Comparison of ENCODE assay signal across 21 mouse cellular contexts in genomic region chr1:88708191-88708590, GRCm38 (mm10). TPM values are rescaled to one million over a fixed set of nuclear protein-coding genes. Genes with fewer than 3 reads are reported as not detected.
DNase-seq lines count a peak whose midpoint lies in the region; ATAC-seq and TF ChIP-seq lines count a peak whose summit lies in the region.
"Had no signal": no experiment of that assay in that cellular context is flagged by ENCODE, and none has a peak within 500 bp of the region (broad histone marks: within the 10 kb centered on the region; RNA-seq: fewer than 3 reads in every experiment).

No protein-coding gene starts in this region.

- H3K36me3 ChIP-seq in forebrain, embryonic 13.5 days (ENCODE audit: poor library complexity, severe bottlenecking) = no peaks in the 10 kb centered on the region
- no peaks in the 10 kb centered on the region for H3K36me3 ChIP-seq in forebrain, embryonic 14.5 days (ENCODE audit: control insufficient read depth, insufficient read depth, low read length)
- no peaks in the 10 kb centered on the region for H3K36me3 ChIP-seq in lung, embryonic 15.5 days
- no peaks in the 10 kb centered on the region for H3K36me3 ChIP-seq in spleen, adult 2 months (ENCODE audit: control insufficient read depth, insufficient read depth, low read length)
- H3K36me3 ChIP-seq: embryonic facial prominence, embryonic 13.5 days; forebrain, embryonic 12.5 days; liver, embryonic 12.5 days; neural tube, embryonic 12.5 days; stomach, embryonic 15.5 days had no signal

- 73% methylated on average over 3 of the region's 3 CpGs for whole genome bisulfite sequencing in forebrain, embryonic 13.5 days
- 71% methylated on average over 3 of the region's 3 CpGs for WGBS in forebrain, embryonic 14.5 days
- 63% methylated on average over 3 of the region's 3 CpGs for WGBS in lung, embryonic 15.5 days
- 61% methylated on average over 3 of the region's 3 CpGs for WGBS in spleen, adult 2 months

- no peak overlapping the region for H3K4me2 ChIP-seq in forebrain, embryonic 13.5 days
- no peak overlapping the region for H3K4me2 ChIP-seq in forebrain, embryonic 14.5 days (ENCODE audit: low read length)
- H3K4me2 ChIP-seq in lung, embryonic 15.5 days = no peak overlapping the region
- H3K4me2 ChIP-seq: embryonic facial prominence, embryonic 13.5 days; forebrain, embryonic 12.5 days; liver, embryonic 12.5 days; neural tube, embryonic 12.5 days; stomach, embryonic 15.5 days had no signal

- no peak for ATAC-seq in forebrain, embryonic 13.5 days
- no peak for ATAC-seq in forebrain, embryonic 14.5 days
- ATAC-seq in lung, embryonic 15.5 days (ENCODE audit: borderline replicate concordance, extremely low read depth, low FRiP score, low TSS enrichment) = no peak
- ATAC-seq: liver, embryonic 12.5 days; liver, postnatal 0 days had no signal

- no peak overlapping the region for H3K9ac ChIP-seq in forebrain, embryonic 13.5 days
- no peak overlapping the region for H3K9ac ChIP-seq in forebrain, embryonic 14.5 days (ENCODE audit: low read length)
- H3K9ac ChIP-seq in lung, embryonic 15.5 days = no peak overlapping the region
- H3K9ac ChIP-seq: embryonic facial prominence, embryonic 13.5 days; forebrain, embryonic 12.5 days; liver, embryonic 12.5 days; liver, postnatal 0 days; neural tube, embryonic 12.5 days; stomach, embryonic 15.5 days had no signal

- TF ChIP-seq CTCF in spleen, adult 2 months (IDR thresholded peaks at IDR 0.05; ENCODE audit: extremely low read depth, insufficient read depth, insufficient read length, insufficient replicate concordance) = no peak

- H3K4me3 ChIP-seq in forebrain, embryonic 13.5 days = no peak overlapping the region
- H3K4me3 ChIP-seq in forebrain, embryonic 14.5 days (ENCODE audit: low read depth, low read length) = no peak overlapping the region
- no peak overlapping the region for H3K4me3 ChIP-seq in lung, embryonic 15.5 days
- no peak overlapping the region for H3K4me3 ChIP-seq in spleen, adult 2 months (ENCODE audit: extremely low read depth, insufficient read depth, insufficient read length)
- H3K4me3 ChIP-seq: embryonic facial prominence, embryonic 13.5 days; forebrain, embryonic 12.5 days; liver, embryonic 12.5 days; neural tube, embryonic 12.5 days; stomach, embryonic 15.5 days had no signal

- 0 out of 2 replicates have a peak overlapping the region, but pooled peaks have one; percentile 3 for H3K27ac ChIP-seq in forebrain, embryonic 13.5 days
- no peak overlapping the region for H3K27ac ChIP-seq in forebrain, embryonic 14.5 days (ENCODE audit: low read depth, low read length)
- peak overlapping the region; percentile 23; the same call in 1 of the 2 replicates for H3K27ac ChIP-seq in lung, embryonic 15.5 days
- peak overlapping the region; percentile 21 for H3K27ac ChIP-seq in spleen, adult 2 months (ENCODE audit: insufficient read depth, low read length)
- H3K27ac ChIP-seq: embryonic facial prominence, embryonic 13.5 days; forebrain, embryonic 12.5 days; liver, embryonic 12.5 days; macrophage; neural tube, embryonic 12.5 days; stomach, embryonic 15.5 days had no signal

- no peaks in the 10 kb centered on the region for H3K9me3 ChIP-seq in forebrain, embryonic 13.5 days (replicated peaks)
- H3K9me3 ChIP-seq in forebrain, embryonic 14.5 days (replicated peaks; ENCODE audit: control insufficient read depth, low read length) = no peaks in the 10 kb centered on the region
- H3K9me3 ChIP-seq in lung, embryonic 15.5 days = no peaks in the 10 kb centered on the region
- H3K9me3 ChIP-seq: embryonic facial prominence, embryonic 13.5 days; forebrain, embryonic 12.5 days; liver, embryonic 12.5 days; neural tube, embryonic 12.5 days; stomach, embryonic 15.5 days had no signal

- no peak for DNase-seq in forebrain, embryonic 14.5 days (ENCODE audit: low spot score)
- no peak for DNase-seq in lung, adult 18-20 months
- no peak for DNase-seq in spleen, adult 2 months (ENCODE audit: low read depth in 1 of 2, low spot score in 2 of 2)
- no peak for DNase-seq in spleen, postnatal 4 days (ENCODE audit: low spot score in 2 of 2)
- DNase-seq in natural killer cell, adult 2 months (ENCODE audit: low spot score in 2 of 2) = peak; percentile 19 to 43
- DNase-seq in kidney, postnatal 36 days = no peak
- DNase-seq: adrenal gland, adult 2 months; cerebellum, adult 18-20 months; heart, postnatal 14 days; kidney, adult 18-20 months; layer of hippocampus, postnatal 36 days; liver, postnatal 0 days; lung, postnatal 10 days had no signal

- TF ChIP-seq POLR2A in spleen, adult 2 months (IDR thresholded peaks at IDR 0.05; ENCODE audit: low read depth, low read length) = no peak

- H3K27me3 ChIP-seq in forebrain, embryonic 13.5 days = peaks cover 4% of the 10 kb centered on the region; the same call in 1 of the 2 replicates
- H3K27me3 ChIP-seq in forebrain, embryonic 14.5 days (replicated peaks; ENCODE audit: control insufficient read depth, insufficient read depth, low read length) = no peaks in the 10 kb centered on the region
- no peaks in the 10 kb centered on the region for H3K27me3 ChIP-seq in lung, embryonic 15.5 days
- no peaks in the 10 kb centered on the region for H3K27me3 ChIP-seq in spleen, adult 2 months (ENCODE audit: control insufficient read depth, insufficient read depth, low read length)
- H3K27me3 ChIP-seq: embryonic facial prominence, embryonic 13.5 days; neural tube, embryonic 12.5 days; stomach, embryonic 15.5 days had no signal

- peaks cover 29% of the 10 kb centered on the region for H3K4me1 ChIP-seq in forebrain, embryonic 13.5 days
- H3K4me1 ChIP-seq in forebrain, embryonic 14.5 days (ENCODE audit: control insufficient read depth, insufficient read depth, low read length) = peaks cover 13% of the 10 kb centered on the region
- peaks cover 5% of the 10 kb centered on the region for H3K4me1 ChIP-seq in lung, embryonic 15.5 days
- peaks cover 3% of the 10 kb centered on the region; the same call in 1 of the 2 replicates for H3K4me1 ChIP-seq in spleen, adult 2 months (ENCODE audit: control insufficient read depth, insufficient read depth, insufficient read length)
- H3K4me1 ChIP-seq: liver, embryonic 12.5 days had no signal

RNA-seq across cellular contexts. Expression of gene Arl4c, which starts 6.2 kb away (rescaled TPM):
- polyA plus RNA-seq in forebrain, embryonic 13.5 days (2015; fragmentation: Nextera tagmentation; extraction: Ambion mirVana) = 25.3 and 28.7 TPM in 2 replicates
- polyA plus RNA-seq in forebrain, embryonic 14.5 days (2014; fragmentation: Nextera tagmentation; extraction: Ambion mirVana) = 16.3 and 17.4 TPM in 2 replicates
- 21.7 and 23.3 TPM in 2 replicates for polyA plus RNA-seq in lung, embryonic 15.5 days (2015; fragmentation: Nextera tagmentation; extraction: Ambion mirVana)
- 31.0 and 46.1 TPM in 2 replicates for polyA plus RNA-seq in spleen, adult 2 months (2012; rRNA removed)

Comparison
In these comparisons a context has a peak if more than half of its experiments do, and no peak if none do; other contexts are left out.
1. DNase-seq: peak in natural killer cell, adult 2 months (2 of 2); none in forebrain, embryonic 14.5 days (single experiment), lung, adult 18-20 months (0 of 2), spleen, adult 2 months (0 of 2), spleen, postnatal 4 days (0 of 2) and kidney, postnatal 36 days (0 of 2).